Mouse (Mus musculus) effector memory CD4-positive, alpha-beta T cell, adult 7 months (primary cell): ENCODE data around the gene Ralgps1. TPM values are rescaled to one million over a fixed set of nuclear protein-coding genes. Genes with fewer than 3 reads are reported as not detected.

Experiments used
- polyA plus RNA-seq: library from polyadenylated mRNA; unstranded; fragments of 100-300 nt; shearing (Covaris generic); gene quantifications from one replicate; pipeline ENCODE4 v1.2.1, GENCODE M21; 2017

Gene Ralgps1
- 6.5 TPM for polyA plus RNA-seq

GRCm38 (mm10) chr2:33370777-33371647, at the start of gene Ralgps1:
Gene Ralgps1, minus strand, starts transcription at chr2:33371486.

DNA sequence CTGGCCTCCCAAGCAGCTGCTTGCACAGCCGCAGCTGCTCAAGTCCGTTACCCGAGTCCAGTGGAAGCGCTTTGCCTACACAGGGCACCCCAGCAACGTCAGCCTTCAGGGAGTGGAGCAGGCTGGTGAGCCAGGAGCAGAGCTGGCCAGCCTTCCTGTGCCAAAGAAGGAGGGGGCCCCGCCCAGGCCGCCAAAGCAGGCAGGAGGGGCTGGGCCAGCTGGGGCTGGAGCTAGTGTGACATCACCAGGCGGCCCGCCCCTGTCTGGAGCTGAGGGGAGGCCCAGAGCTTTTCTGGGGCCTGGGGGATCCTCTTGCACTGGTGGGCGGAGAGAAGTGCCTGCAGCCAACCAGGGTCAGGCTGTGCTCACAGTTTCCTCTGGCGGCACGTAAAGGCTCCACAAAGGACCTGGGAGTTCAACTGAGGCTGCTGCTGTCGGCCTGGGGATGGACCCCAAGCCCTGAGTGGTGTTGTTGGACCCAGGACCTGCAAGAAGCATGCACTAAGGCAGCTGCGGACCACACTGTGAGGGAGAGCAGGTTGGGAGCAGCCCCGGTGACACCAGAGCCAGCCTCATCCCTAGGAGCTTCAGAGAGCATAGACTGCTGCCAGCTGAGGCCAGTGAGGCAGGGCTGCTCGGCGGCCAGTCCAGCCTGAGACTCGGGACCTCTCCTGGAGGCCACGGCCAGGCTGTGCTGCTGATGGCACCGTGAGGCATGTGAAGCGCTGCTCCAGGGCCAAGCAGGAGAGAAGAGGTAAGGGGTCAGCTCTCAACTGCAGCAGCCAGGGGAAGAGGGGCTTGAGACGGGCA, 155.4 kb downstream of the Ralgps1 start, which contains the start of gene Angptl2:
Gene Angptl2, plus strand, starts transcription at position 370 of the 810 bp plus-strand sequence.

DNA sequence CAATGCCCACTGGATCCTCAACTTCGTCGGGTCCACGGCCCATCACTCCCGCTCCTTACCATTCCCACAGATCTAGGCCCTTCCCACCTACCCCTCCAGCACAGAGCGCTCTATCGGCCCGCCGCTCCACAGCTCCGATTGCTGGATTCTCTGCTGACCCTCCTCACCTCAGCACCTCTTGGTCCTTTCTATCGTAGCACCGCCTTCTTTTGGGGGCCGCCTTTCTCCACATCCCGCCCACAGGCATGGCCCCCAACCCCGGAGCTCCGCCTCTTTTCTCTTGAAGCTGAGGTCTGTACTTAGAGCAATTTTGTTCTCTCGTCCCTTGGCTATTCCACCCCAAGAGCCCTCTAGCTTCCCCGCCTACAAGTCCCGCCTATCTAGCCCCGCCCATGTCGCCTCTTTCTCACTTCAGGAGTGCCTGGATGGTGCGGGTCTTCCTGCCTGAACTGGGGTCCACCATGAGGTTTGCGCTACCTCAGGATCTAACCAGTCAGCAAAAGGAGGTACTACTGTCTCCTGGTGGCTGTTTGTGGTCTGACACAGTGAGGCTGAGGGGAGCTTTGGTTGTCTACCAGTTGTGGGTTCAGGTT, 239.7 kb downstream of the Ralgps1 start, which contains the start of gene Garnl3:
Gene Garnl3, minus strand, starts transcription at position 155 of the 593 bp plus-strand sequence.

Other genes with a start within 250 kb of the Ralgps1 start
- gene Garnl3, start 239.8 kb downstream of the Ralgps1 start, polyA plus RNA-seq: 2.8 TPM
- gene Angptl2, start 155.4 kb downstream of the Ralgps1 start, polyA plus RNA-seq: 14.7 TPM
- gene Zbtb34, start 59.8 kb upstream of the Ralgps1 start, polyA plus RNA-seq: 3.8 TPM
- gene Zbtb43, start 97.1 kb upstream of the Ralgps1 start, polyA plus RNA-seq: 18.1 TPM